Mouse (Mus musculus): ENCODE measurements around the gene Pou2f3. TPM values are rescaled to one million over a fixed set of nuclear protein-coding genes. Genes with fewer than 3 reads are reported as not detected.

Gene Pou2f3
- total RNA-seq, 2 experiments from 2014 or later: not detected

DNA sequence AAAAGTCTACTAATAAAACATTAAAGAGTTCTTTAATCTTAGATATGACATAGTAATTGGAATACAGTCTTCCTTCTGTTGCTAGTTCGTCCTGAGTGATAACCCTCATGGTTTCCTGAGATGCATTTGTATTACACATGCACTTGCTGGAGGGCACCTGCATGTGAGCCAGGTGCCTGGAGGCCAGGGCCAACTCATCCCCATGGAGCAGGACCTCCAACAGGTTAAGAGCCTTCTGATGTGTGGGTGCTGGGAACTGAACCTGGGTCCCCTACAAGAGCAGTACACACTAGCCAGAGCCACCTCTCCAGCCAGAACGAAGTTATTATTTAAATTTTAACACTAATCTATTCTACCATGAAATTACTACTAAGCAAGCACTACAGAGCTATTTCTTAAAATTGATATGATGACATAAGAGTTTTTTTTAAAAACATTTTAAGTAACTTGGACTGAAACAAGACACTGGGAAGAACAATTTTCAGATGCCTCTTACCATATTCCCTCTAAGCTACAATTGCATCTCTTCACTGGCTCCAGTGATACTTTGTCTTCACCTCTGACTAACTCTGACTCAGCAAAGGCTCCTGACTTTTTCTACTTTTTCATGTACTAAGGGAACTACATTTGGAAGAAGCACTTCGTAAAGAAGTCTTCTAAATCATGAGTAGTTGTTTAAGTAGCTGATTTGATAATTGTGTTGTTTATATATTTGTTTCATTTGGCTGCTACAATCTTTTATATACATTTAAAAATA is 112.2 kb downstream of the Pou2f3 start:
- no peak for ATAC-seq (replicated peaks; ENCODE audit: low FRiP score, poor library complexity, severe bottlenecking)

DNA sequence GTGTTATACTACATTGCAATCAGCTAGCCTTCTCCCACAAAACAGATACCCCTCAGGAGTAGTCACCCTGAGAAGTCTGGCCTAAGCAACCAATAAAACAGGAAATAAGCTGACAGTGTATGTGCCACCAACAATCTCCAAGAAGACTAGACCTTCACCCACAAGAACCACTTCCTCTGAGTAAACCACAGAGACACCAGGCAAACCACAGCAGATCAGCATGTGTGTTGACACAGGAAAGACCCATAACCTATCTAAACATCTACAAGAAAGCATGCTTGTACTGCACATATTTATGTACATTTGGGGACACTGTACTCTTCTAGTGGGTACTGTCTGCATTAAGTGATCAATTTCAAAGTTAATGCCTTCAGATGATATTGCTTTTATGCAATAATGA is 113.8 kb downstream of the Pou2f3 start:
- ATAC-seq (replicated peaks; ENCODE audit: low FRiP score, poor library complexity, severe bottlenecking): no peak

DNA sequence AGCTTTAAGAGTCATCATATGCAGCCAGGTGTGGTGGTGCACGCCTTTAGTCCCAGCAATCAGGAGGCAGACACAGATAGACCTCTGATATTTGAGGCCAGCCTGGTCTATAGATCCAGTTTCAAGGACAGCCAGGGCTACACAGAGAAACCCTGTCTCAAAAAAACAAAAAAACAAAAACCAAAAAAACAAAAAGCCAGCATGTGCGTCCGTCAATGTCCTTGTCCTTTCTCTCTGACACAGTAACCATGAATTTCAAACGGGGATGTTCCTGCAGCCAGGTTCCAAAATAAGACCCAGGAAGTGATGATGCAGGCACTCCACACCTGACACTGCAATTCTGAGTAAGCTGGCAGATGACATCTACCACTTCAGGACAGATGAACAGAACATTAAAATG is 115.3 kb downstream of the Pou2f3 start:
- no peak for ATAC-seq (replicated peaks; ENCODE audit: low FRiP score, poor library complexity, severe bottlenecking)

DNA sequence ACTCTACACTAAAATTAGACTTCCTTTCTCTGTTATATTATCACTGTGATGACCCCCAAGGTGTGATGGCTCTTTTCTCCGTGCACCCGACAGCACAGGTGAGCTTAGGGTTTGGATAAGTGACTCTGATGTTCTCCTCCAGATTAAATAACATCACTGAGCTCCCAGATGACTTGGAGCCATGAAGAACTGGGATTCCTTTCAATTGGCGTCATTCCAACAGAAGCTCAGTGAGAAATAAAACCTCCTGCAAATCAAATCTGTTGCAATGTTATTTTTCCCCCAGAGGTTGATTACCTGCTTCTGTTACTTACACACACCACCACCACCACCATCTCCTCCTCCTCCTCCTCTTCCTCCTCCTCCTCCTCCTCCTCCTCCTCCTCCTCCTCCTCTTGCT is 116.4 kb downstream of the Pou2f3 start:
- ATAC-seq (replicated peaks; ENCODE audit: low FRiP score, poor library complexity, severe bottlenecking): no peak

DNA sequence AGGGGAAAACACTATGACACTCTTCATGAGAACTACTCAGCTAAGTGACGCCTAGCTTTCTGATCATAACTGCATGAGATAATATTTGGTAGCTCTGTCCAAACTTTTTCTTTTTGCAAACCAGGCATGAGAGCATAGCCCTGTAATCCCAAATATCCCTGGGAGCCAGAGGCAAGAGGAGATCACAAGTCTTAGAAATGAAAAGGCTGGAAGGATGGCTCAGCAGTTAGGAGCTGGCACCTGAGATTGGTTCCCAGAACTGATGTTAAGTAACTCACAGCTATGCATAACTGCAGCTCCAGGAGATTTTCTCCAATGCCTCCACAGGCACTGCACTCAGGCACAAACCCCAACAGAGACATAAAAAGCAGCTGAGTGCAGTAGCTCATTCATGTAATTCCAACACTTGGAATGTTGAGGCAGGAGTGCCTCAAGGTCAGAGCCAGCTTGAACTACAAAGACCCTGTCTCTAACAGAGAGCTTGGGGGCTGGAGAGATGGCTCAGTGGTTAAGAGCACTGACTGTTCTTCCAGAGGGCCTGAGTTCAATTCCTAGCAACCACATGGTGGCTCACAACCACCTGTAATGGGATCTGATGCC is 124.4 kb downstream of the Pou2f3 start:
- no peak for ATAC-seq (replicated peaks; ENCODE audit: low FRiP score, poor library complexity, severe bottlenecking)

DNA sequence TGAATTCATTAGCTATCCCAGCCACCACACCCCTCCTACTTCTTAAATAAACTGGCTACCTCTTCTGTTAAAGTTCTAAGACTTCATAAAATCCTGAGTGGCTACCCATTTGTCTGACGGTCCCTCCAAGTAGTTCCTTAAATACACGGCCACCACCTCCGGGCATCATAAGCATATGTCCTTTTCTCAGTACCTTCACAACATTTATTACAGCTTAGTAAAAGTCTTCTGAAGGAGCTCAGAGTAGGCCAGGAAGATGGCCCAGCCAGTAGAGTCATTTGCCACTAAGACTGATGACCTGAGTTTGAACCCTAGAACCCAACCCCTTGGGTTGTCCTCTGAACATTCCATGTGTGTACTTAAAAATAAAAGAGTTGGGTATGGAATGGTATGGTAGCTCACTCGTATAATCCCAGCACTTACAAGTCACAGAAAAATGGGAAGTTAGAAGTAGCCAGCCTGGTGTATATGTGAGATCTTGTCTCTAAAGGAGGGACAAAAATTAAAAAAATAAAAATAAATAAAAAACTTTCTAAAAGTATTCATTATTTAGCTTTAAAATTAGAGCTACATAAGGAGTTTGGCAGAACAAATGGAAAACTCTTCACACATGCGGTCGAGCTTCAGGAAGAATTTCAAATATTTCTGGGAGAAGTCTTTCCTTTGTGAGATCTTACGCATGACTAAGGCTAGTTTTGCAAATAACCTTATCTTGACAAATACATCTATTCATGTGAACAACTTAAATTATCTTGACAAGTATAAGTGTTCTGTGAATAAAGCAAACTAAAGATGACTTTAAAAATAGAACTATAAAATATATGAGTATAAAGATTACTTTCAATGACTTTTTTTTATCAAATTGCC is 125.4 kb downstream of the Pou2f3 start:
- ATAC-seq (replicated peaks; ENCODE audit: low FRiP score, poor library complexity, severe bottlenecking): no peak

DNA sequence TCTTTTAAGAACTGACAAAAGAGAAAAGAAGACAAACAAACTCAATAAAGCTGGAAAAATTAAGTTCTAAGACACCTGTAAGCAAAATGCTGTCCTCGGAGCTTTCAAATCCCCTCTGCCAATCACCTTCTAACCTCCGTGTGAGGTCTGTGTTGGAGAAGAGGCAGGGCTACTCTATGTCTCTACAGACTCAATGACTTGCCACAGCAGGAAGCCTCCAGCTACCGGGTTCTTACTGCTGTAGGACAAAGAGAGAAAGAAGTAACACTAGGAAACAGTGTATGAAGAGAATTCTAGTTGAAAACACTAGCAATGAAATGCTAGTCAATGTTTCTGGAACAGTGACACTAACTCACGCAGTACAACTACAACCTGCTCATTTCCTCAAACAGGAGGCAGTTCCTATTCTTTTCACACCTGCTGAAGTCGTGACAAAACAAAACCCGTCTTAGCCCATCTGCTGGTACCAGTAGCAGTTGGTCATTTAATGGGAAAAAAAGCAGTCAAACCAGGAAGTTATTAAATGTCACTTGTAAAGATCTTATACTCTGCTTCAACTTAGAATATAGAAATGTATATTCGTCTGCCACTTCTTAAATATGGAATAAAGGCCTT is 126.6 kb downstream of the Pou2f3 start:
- no peak for ATAC-seq (replicated peaks; ENCODE audit: low FRiP score, poor library complexity, severe bottlenecking)

DNA sequence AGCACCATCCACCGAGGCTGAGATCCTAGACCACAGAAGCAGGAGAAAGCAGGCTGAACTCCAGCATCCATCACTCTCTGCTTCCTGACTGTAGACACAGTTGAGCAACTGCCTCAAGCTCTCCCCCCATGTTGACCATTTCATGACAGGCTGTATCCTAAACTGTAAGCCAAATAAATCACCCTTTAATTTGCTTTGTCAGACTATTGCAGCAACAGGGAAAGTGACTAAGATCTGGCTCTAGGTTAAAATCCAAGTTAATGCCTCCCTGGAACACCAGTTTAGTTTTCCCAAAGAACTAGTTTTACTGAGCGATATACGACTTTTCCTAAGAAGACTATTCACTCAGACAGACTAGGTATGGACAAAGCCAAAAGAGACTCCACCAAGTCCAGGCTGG is 131.5 kb downstream of the Pou2f3 start:
- no peak for ATAC-seq (replicated peaks; ENCODE audit: low FRiP score, poor library complexity, severe bottlenecking)

DNA sequence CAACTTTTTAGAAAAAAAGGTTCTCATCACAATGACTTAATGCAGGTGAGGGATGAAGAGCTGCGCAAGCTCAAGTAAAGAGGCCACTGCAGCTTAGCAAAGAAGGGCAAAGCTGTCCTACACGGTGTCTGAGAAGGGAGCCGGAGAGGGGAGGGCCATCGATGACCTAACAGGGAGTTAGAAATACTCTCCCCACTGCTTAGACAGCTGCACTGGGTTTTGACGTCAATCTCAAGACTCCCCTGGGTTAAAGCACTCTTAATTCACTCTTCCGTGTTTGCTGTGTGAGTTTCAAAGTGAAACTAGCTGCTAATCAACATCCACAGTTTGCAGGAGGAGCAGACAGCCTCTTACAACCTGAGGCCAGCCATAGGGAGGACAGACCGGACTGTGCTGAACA is 134.0 kb downstream of the Pou2f3 start:
- no peak for ATAC-seq (replicated peaks; ENCODE audit: low FRiP score, poor library complexity, severe bottlenecking)

DNA sequence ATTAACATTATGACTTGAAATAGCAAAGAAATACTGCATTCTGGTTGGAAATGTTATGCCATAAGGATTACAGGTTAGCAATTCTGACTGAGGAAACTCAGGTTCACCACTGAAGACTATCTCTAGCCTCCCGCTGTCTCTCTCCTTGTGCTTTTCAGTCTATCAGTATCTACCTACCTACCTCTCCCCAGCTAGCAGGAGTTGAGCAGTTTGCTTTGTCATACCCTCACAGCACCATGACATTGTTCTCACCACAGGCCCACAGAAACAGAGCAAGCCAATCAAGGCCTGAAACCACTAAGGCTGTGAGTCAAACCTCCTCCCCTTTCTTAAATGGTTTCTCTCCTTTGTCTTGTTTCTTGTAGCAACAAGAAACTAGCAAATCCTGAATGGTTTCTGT is 135.6 kb downstream of the Pou2f3 start:
- ATAC-seq (replicated peaks; ENCODE audit: low FRiP score, poor library complexity, severe bottlenecking): no peak

Other genes starting within 250 kb of the Pou2f3 start
- gene Arhgef12, start 103.1 kb downstream of the Pou2f3 start, total RNA-seq (2015; ENCODE audit: low replicate concordance): 165 and 220 TPM in 2 replicates
- gene Arhgef12, start 103.1 kb downstream of the Pou2f3 start, total RNA-seq (2017; ENCODE audit: low replicate concordance): 344 and 355 TPM in 2 replicates
- 0.38 and 5.6 TPM in 2 replicates for gene Tmem136, start 93.8 kb downstream of the Pou2f3 start, total RNA-seq (2015; ENCODE audit: low replicate concordance)
- 1.9 and 3.1 TPM in 2 replicates for gene Tmem136, start 93.8 kb downstream of the Pou2f3 start, total RNA-seq (2017; ENCODE audit: low replicate concordance)
- gene Oaf, start 29.5 kb upstream of the Pou2f3 start, total RNA-seq (2015; ENCODE audit: low replicate concordance): 2.1 and 21.7 TPM in 2 replicates
- 1.8 and 3.7 TPM in 2 replicates for gene Oaf, start 29.5 kb upstream of the Pou2f3 start, total RNA-seq (2017; ENCODE audit: low replicate concordance)
- gene Trim29, start 100.5 kb upstream of the Pou2f3 start, total RNA-seq (2015; ENCODE audit: low replicate concordance): not detected in 2 replicates
- 0.60 TPM in 1 of 2 replicates, not detected in the other for gene Trim29, start 100.5 kb upstream of the Pou2f3 start, total RNA-seq (2017; ENCODE audit: low replicate concordance)